Mouse (Mus musculus): ENCODE measurements around the gene Sord. TPM values are rescaled to one million over a fixed set of nuclear protein-coding genes. Genes with fewer than 3 reads are reported as not detected.
A peak's percentile ranks its signal among the peaks of the same experiment; 100 is the strongest.
"Not testable (repeated sequence)": the region's sequence is repeated elsewhere in the genome, so short reads cannot be mapped to it uniquely, and the experiment has no call there.

Sord gene
- polyA plus RNA-seq (2012; rRNA removed), result 19.8 and 21.2 TPM in 2 replicates

DNA sequence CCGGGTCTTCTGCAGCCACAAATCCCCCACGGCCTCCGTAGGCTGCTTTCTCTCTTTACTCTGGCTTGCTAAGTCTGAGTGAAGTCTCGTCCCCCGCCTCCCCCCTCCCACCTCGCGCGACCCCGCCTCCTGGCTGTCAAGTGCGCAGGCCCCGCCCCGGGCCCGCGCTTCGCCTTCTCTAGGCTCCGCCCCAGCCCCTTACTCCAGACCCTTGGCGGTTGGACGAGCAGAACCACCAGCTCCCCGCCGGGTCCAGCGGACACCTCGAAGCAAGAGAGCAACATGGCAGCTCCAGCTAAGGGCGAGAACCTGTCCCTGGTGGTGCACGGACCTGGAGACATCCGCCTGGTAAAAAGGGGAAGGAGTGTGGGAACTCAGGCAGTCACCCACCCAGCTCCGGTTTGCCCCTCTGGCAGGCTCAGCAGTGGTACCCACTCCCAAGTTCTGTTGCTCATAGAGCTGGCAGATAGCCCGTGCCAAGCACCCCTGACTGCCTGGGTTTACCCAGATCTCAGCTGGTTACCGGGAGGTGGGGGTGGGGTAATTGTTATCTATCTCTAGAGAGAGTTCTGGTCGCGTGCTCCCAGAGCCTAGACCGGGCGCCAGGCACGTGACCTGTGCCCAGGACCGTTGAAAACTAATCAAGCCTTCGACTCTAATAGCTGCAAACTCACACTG lies at the start of gene Sord:
TSS of gene Sord (plus strand) at position 139 of the 678 bp plus-strand sequence.
- peak; percentile 42; the same call in 1 of the 2 replicates for TF ChIP-seq POLR2A (IDR thresholded peaks at IDR 0.05; ENCODE audit: extremely low read depth, insufficient read depth, low read length)
- TF ChIP-seq CTCF (IDR thresholded peaks at IDR 0.05; ENCODE audit: extremely low read depth, insufficient read depth, low read length), result no peak
- peaks cover 1% of the 10 kb centered on the region; the same call in 1 of the 2 replicates for H3K4me1 ChIP-seq (ENCODE audit: control insufficient read depth, insufficient read depth, low read length)
- H3K27ac ChIP-seq (ENCODE audit: insufficient read depth, low read length), result no peak within 1 kb of the TSS
- H3K4me3 ChIP-seq (ENCODE audit: insufficient read depth, low read length), result peak within 1 kb of the TSS; percentile 54

- Histone ChIP-seq H3K4me3 (ENCODE audit: insufficient read depth, low read length) (no peak overlapping the region), H3K4me1 (ENCODE audit: control insufficient read depth, insufficient read depth, low read length) (no peaks in the 10 kb centered on the region), H3K27ac (ENCODE audit: insufficient read depth, low read length) (no peak overlapping the region)
- TF ChIP-seq CTCF (IDR thresholded peaks at IDR 0.05; ENCODE audit: extremely low read depth, insufficient read depth, low read length), result no peak
- no peak for TF ChIP-seq POLR2A (IDR thresholded peaks at IDR 0.05; ENCODE audit: extremely low read depth, insufficient read depth, low read length)
Observed at GRCm38 (mm10) chr2:122185086-122185485, 49.5 kb upstream of the Sord start.

DNA sequence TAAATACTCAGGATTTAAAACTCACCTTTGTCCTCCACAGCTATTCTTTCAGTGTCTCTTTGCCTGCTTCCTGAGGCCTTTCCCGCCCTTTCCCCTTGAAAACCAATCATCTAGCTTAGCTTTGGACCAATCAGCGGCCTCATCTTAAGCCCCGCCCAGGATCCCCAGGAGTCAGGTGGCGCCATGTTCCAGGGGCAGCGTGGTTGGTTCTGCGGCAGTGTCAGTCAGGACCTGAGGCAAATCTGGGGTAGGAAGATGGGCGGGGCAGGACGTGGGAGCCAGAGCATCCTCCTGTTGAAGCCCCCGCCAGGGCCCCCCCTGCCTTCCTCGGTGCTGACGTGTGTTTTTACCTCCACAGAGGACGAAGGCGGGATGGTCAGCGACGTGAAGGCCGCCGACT lies 48.4 kb upstream of the Sord start, which contains the start of the genes Patl2 and Terb2:
TSS of gene Patl2 (minus strand) at position 84 of the 400 bp plus-strand sequence.
TSS of gene Terb2 (plus strand) at position 167 of the 400 bp plus-strand sequence.
- H3K27ac ChIP-seq (ENCODE audit: insufficient read depth, low read length), result no peak within 1 kb of the TSS
- TF ChIP-seq CTCF (IDR thresholded peaks at IDR 0.05; ENCODE audit: extremely low read depth, insufficient read depth, low read length) (no peak), POLR2A (IDR thresholded peaks at IDR 0.05; ENCODE audit: extremely low read depth, insufficient read depth, low read length) (no peak)
- H3K4me1 ChIP-seq (ENCODE audit: control insufficient read depth, insufficient read depth, low read length), result no peaks in the 10 kb centered on the region
- no peak within 1 kb of the TSS for H3K4me3 ChIP-seq (ENCODE audit: insufficient read depth, low read length)

DNA sequence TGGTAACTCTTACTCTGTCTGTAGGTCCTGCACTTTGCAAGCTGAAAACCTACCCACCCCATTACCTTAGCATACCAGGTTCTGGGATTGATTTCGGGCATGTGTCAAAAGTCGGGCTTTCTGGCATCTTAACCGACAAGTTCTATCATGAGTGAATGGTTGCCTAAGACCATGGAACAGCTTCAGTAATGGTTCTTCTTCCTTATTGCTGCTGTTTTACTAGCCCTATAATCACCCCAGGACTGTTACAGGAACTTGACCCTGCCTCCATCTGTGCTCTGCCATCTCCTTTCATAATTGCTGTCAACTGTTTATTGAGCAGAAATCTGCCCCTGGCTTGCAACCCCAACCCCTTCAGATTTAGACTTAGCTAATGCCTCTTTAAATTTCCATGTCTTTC lies 47.8 kb upstream of the Sord start:
- Histone ChIP-seq H3K27ac (ENCODE audit: insufficient read depth, low read length) (no peak overlapping the region), H3K4me3 (ENCODE audit: insufficient read depth, low read length) (no peak overlapping the region), H3K4me1 (ENCODE audit: control insufficient read depth, insufficient read depth, low read length) (no peaks in the 10 kb centered on the region)
- TF ChIP-seq CTCF (IDR thresholded peaks at IDR 0.05; ENCODE audit: extremely low read depth, insufficient read depth, low read length) (no peak), POLR2A (IDR thresholded peaks at IDR 0.05; ENCODE audit: extremely low read depth, insufficient read depth, low read length) (no peak)

DNA sequence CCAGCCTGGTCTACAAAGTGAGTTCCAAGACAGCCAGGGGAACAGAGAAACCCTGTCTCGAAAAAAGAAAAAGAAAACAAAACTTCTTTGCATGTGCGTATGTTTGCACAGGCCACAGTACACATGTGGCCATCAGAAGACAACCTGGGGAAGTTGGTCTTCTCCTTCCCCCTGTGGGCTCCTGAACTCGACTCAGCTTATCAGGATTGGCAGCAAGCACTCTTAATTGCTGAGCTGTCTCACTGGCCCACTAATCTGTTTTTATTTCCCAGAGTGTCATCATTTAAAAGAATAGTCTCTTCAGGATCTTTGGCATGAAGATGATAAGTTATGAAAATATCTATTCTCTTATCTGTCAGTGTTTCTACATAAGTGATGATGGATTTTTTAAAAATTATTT lies 42.7 kb upstream of the Sord start:
- TF ChIP-seq CTCF (IDR thresholded peaks at IDR 0.05; ENCODE audit: extremely low read depth, insufficient read depth, low read length) (no peak), POLR2A (IDR thresholded peaks at IDR 0.05; ENCODE audit: extremely low read depth, insufficient read depth, low read length) (no peak)
- Histone ChIP-seq H3K27ac (ENCODE audit: insufficient read depth, low read length) (no peak overlapping the region), H3K4me1 (ENCODE audit: control insufficient read depth, insufficient read depth, low read length) (no peaks in the 10 kb centered on the region), H3K4me3 (ENCODE audit: insufficient read depth, low read length) (no peak overlapping the region)

GRCm38 (mm10) chr2:122194509-122194929 lies 40.0 kb upstream of the Sord start:
- Histone ChIP-seq H3K4me1 (ENCODE audit: control insufficient read depth, insufficient read depth, low read length) (no peaks in the 10 kb centered on the region), H3K27ac (ENCODE audit: insufficient read depth, low read length) (no peak overlapping the region), H3K4me3 (ENCODE audit: insufficient read depth, low read length) (no peak overlapping the region)
- TF ChIP-seq CTCF (IDR thresholded peaks at IDR 0.05; ENCODE audit: extremely low read depth, insufficient read depth, low read length) (peak; percentile 48), POLR2A (IDR thresholded peaks at IDR 0.05; ENCODE audit: extremely low read depth, insufficient read depth, low read length) (no peak)

DNA sequence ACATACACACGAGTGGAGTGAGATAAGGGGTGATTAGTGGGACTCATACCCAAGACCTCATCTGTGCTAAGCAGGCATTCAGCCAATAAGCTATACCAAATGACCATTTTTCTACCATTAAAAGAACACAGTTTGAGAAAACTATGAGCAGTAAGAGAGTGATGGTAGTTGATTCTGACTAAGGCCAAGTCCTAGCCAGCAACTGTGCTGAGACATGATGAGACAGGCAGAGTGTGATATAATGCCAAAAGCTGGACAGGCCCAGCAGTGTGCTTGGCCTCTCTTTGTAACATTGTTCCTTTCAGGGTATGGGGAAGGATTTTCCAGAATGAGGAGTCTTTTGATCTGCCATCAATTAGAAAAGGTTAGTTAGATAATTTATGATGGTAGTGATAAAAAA lies 33.0 kb upstream of the Sord start:
- H3K4me3 ChIP-seq (ENCODE audit: insufficient read depth, low read length), result no peak overlapping the region
- TF ChIP-seq POLR2A (IDR thresholded peaks at IDR 0.05; ENCODE audit: extremely low read depth, insufficient read depth, low read length), result no peak
- TF ChIP-seq CTCF (IDR thresholded peaks at IDR 0.05; ENCODE audit: extremely low read depth, insufficient read depth, low read length), result no peak
- no peak overlapping the region for H3K27ac ChIP-seq (ENCODE audit: insufficient read depth, low read length)
- no peaks in the 10 kb centered on the region for H3K4me1 ChIP-seq (ENCODE audit: control insufficient read depth, insufficient read depth, low read length)

GRCm38 (mm10) chr2:122206440-122207107 lies 28.0 kb upstream of the Sord start:
- no peaks in the 10 kb centered on the region for H3K4me1 ChIP-seq (ENCODE audit: control insufficient read depth, insufficient read depth, low read length)
- no peak for TF ChIP-seq POLR2A (IDR thresholded peaks at IDR 0.05; ENCODE audit: extremely low read depth, insufficient read depth, low read length)
- TF ChIP-seq CTCF (IDR thresholded peaks at IDR 0.05; ENCODE audit: extremely low read depth, insufficient read depth, low read length), result no peak
- no peak overlapping the region for H3K27ac ChIP-seq (ENCODE audit: insufficient read depth, low read length)
- no peak overlapping the region for H3K4me3 ChIP-seq (ENCODE audit: insufficient read depth, low read length)

DNA sequence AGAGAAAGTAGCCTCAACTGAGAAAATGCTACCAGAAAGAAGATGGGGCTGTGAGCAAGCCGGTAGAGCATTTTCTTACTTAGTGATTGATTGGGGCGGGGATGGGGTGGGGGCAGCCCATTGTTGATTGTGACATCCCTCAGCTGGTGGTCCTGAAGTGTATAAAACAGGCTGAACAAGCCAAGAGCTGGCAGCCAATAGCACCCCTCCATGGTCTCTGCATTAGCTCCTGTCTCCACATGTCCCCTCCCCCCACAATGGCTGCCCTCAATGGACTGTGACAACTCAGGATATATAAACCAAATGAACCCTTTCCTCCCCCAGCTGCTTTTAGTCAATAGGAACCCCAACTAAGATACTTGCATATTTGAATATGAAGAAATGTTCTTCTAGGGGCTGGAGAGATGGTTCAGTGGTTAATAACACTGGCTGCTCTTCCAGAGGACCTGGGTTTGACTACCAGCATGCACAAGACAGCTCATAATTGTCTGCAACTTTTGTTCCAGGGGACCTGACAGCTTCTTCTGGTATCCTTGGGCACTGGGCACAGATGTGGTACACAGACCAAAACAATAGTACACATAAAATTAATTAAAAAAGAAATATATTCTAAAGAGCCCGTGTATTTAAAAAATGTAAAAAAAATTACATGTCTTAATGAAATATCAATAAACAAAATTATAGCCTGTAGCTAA lies 23.9 kb upstream of the Sord start:
- H3K4me1 ChIP-seq (ENCODE audit: control insufficient read depth, insufficient read depth, low read length), result no peaks in the 10 kb centered on the region
- no peak overlapping the region for H3K27ac ChIP-seq (ENCODE audit: insufficient read depth, low read length)
- TF ChIP-seq POLR2A (IDR thresholded peaks at IDR 0.05; ENCODE audit: extremely low read depth, insufficient read depth, low read length), result no peak
- no peak for TF ChIP-seq CTCF (IDR thresholded peaks at IDR 0.05; ENCODE audit: extremely low read depth, insufficient read depth, low read length)
- H3K4me3 ChIP-seq (ENCODE audit: insufficient read depth, low read length), result no peak overlapping the region

DNA sequence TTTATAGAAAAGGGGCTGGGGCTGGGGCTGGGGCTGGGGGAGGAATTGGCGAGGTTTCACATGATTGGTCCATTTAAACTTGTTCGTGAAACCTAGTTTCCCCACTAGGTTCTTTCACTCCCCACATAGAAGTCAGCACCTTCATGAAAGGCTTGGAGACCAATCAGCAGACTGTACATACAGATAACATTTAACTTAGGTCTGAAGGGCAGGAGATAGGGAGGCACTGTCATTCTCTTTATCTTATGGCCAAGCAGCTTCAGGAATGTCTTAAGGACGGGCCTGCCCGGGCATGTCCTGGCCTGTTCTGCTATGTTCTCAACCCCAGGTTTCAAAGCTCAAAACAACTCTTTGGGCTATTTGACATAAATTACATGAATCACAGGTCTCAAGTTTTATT lies 17.5 kb upstream of the Sord start:
- H3K4me1 ChIP-seq (ENCODE audit: control insufficient read depth, insufficient read depth, low read length); H3K27ac ChIP-seq (ENCODE audit: insufficient read depth, low read length); H3K4me3 ChIP-seq (ENCODE audit: insufficient read depth, low read length): not testable (repeated sequence)
